Mouse (Mus musculus): ENCODE data around the gene Eepd1.

DNA sequence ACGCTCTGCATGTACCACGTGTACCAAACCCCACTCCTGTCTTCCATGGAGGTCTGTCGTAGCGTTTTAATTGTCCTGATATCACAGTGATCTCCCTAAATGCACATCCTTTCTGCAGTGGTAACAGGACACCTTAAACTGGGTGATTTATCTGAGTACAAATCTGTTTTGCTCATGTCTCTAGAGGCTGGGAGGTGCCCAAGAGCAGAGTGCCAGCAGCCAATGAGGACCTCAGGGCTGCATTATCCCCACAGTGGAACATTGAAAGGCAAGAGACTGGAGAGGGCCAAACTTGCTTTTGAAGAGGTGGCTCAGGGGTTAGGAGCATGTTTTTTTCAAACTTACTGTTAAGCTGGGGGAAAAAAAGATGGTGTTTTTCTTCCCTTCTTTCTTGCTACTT, 14.8 kb downstream of the Eepd1 start:
- TF ChIP-seq CTCF (IDR thresholded peaks at IDR 0.05 in 2 of 3, conservative IDR thresholded peaks at IDR 0.05 in 1 of 3; ENCODE audit: control insufficient read depth in 1 of 3, insufficient read depth in 1 of 3, low read depth in 2 of 3, low read length in 3 of 3, poor library complexity in 1 of 3, severe bottlenecking in 1 of 3) (no peak), JUND (IDR thresholded peaks at IDR 0.05; ENCODE audit: low read depth, low read length) (no peak), CHD1 (IDR thresholded peaks at IDR 0.05; ENCODE audit: low read depth, low read length) (no peak), E2F4 (IDR thresholded peaks at IDR 0.05; ENCODE audit: borderline replicate concordance, low read depth, low read length) (no peak), HCFC1 (IDR thresholded peaks at IDR 0.05; ENCODE audit: low read depth, low read length) (no peak), GATA1 (IDR thresholded peaks at IDR 0.05; ENCODE audit: low read depth, low read length) (no peak), SMC3 (IDR thresholded peaks at IDR 0.05; ENCODE audit: low read depth, low read length) (no peak), GABPA (IDR thresholded peaks at IDR 0.05; ENCODE audit: low read depth, low read length) (no peak), MAX (IDR thresholded peaks at IDR 0.05; ENCODE audit: low read length) (no peak)
